Mouse (Mus musculus): ENCODE measurements around the gene Tas2r102.

GRCm38 (mm10) chr6:132802518-132802917 lies 40.6 kb downstream of the Tas2r102 start, which contains the start of gene Tas2r117:
- TF ChIP-seq CTCF (IDR thresholded peaks at IDR 0.05; ENCODE audit: extremely low read depth, insufficient read depth, low read length), result no peak
- TF ChIP-seq POLR2A (IDR thresholded peaks at IDR 0.05; ENCODE audit: extremely low read depth, insufficient read depth, low read length), result no peak
